Mouse (Mus musculus) c-Kit-positive CD71-positive TER-119-positive erythroid progenitor cells, embryonic 14.5 days (primary cell): Measurements from ENCODE around the gene Bcor.

ENCODE experiments used
- DNase-seq: peaks from one replicate; pipeline ENCODE4 v3.0.0-alpha.2; 2013; ENCODE audit warnings: low spot score

Gene Bcor

GRCm38 (mm10) chrX:12062121-12062931 lies 97.8 kb downstream of the Bcor start:
- DNase-seq, result no peak

- no peak for DNase-seq
These were observed 99.3 kb downstream of the Bcor start for GRCm38 (mm10) chrX:12060848-12061247.

- DNase-seq, result no peak
These were observed 102.9 kb downstream of the Bcor start for GRCm38 (mm10) chrX:12057210-12057609.

GRCm38 (mm10) chrX:12053315-12053914 lies 106.7 kb downstream of the Bcor start:
- DNase-seq, result no peak

GRCm38 (mm10) chrX:12052651-12053050 lies 107.5 kb downstream of the Bcor start:
- DNase-seq, result no peak

GRCm38 (mm10) chrX:12048721-12049120 lies 111.4 kb downstream of the Bcor start:
- DNase-seq, result no peak

- DNase-seq, result no peak
These were observed 112.0 kb downstream of the Bcor start for GRCm38 (mm10) chrX:12048166-12048565.

GRCm38 (mm10) chrX:12047223-12047911 lies 112.8 kb downstream of the Bcor start:
- DNase-seq, result no peak

- DNase-seq, result no peak
These were observed 113.5 kb downstream of the Bcor start for GRCm38 (mm10) chrX:12046676-12047075.

GRCm38 (mm10) chrX:12043352-12043751 lies 116.8 kb downstream of the Bcor start:
- DNase-seq, result no peak

- DNase-seq, result no peak
These were observed 118.7 kb downstream of the Bcor start for GRCm38 (mm10) chrX:12041453-12041852.

GRCm38 (mm10) chrX:12014726-12015464 lies 145.3 kb downstream of the Bcor start:
- DNase-seq, result no peak

GRCm38 (mm10) chrX:12010660-12011059 lies 149.5 kb downstream of the Bcor start:
- DNase-seq, result no peak

GRCm38 (mm10) chrX:12009046-12009445 lies 151.1 kb downstream of the Bcor start:
- no peak for DNase-seq

- DNase-seq, result no peak
These were observed 152.2 kb downstream of the Bcor start for GRCm38 (mm10) chrX:12007832-12008540.

GRCm38 (mm10) chrX:12006882-12007753 lies 153.0 kb downstream of the Bcor start:
- peak; percentile 68 for DNase-seq

- DNase-seq, result peak; percentile 38
These were observed 153.9 kb downstream of the Bcor start for GRCm38 (mm10) chrX:12006031-12006881.

- DNase-seq, result peak; percentile 71
These were observed 154.7 kb downstream of the Bcor start for GRCm38 (mm10) chrX:12005181-12006030.

GRCm38 (mm10) chrX:12004416-12004815 lies 155.7 kb downstream of the Bcor start:
- no peak for DNase-seq
